Mouse (Mus musculus): Measurements from ENCODE around the gene Atrn.

The Atrn gene

GRCm38 (mm10) chr2:130905751-130906583, at the start of gene Atrn, which contains the start of gene 4930402H24Rik:
Gene Atrn, plus strand, starts transcription at chr2:130906495.
Gene 4930402H24Rik, minus strand, starts transcription at chr2:130906406.
- peak; percentile 94 for DNase-seq (ENCODE audit: low read depth)

- DNase-seq (ENCODE audit: low read depth) = no peak
Measured at GRCm38 (mm10) chr2:130862091-130862490, 44.2 kb upstream of the Atrn start.

GRCm38 (mm10) chr2:130870916-130871315, 35.4 kb upstream of the Atrn start:
- no peak for DNase-seq (ENCODE audit: low read depth)

GRCm38 (mm10) chr2:130877376-130877775, 28.9 kb upstream of the Atrn start:
- DNase-seq (ENCODE audit: low read depth) = no peak

- no peak for DNase-seq (ENCODE audit: low read depth)
Measured at GRCm38 (mm10) chr2:130886983-130887382, 19.3 kb upstream of the Atrn start.

- DNase-seq (ENCODE audit: low read depth) = no peak
Measured at GRCm38 (mm10) chr2:130887456-130887855, 18.8 kb upstream of the Atrn start.

GRCm38 (mm10) chr2:130896944-130897343, 9.4 kb upstream of the Atrn start:
- DNase-seq (ENCODE audit: low read depth) = no peak

GRCm38 (mm10) chr2:130897856-130898255, 8.4 kb upstream of the Atrn start:
- no peak for DNase-seq (ENCODE audit: low read depth)

GRCm38 (mm10) chr2:130898783-130899182, 7.5 kb upstream of the Atrn start:
- no peak for DNase-seq (ENCODE audit: low read depth)

GRCm38 (mm10) chr2:130906584-130907315, 455 bp downstream of the Atrn start:
- peak; percentile 45 for DNase-seq (ENCODE audit: low read depth)

- no peak for DNase-seq (ENCODE audit: low read depth)
Measured at GRCm38 (mm10) chr2:130911691-130912090, 5.4 kb downstream of the Atrn start.

- DNase-seq (ENCODE audit: low read depth) = no peak
Measured at GRCm38 (mm10) chr2:130914873-130915272, 8.6 kb downstream of the Atrn start.

GRCm38 (mm10) chr2:130916521-130917147, 10.3 kb downstream of the Atrn start:
- DNase-seq (ENCODE audit: low read depth) = no peak

GRCm38 (mm10) chr2:130917686-130918085, 11.4 kb downstream of the Atrn start:
- DNase-seq (ENCODE audit: low read depth) = no peak

GRCm38 (mm10) chr2:130919062-130919593, 12.8 kb downstream of the Atrn start:
- no peak for DNase-seq (ENCODE audit: low read depth)

- no peak for DNase-seq (ENCODE audit: low read depth)
Measured at GRCm38 (mm10) chr2:130924950-130925349, 18.7 kb downstream of the Atrn start.

- DNase-seq (ENCODE audit: low read depth) = no peak
Measured at GRCm38 (mm10) chr2:130928031-130928430, 21.7 kb downstream of the Atrn start.

GRCm38 (mm10) chr2:130928530-130928929, 22.2 kb downstream of the Atrn start:
- no peak for DNase-seq (ENCODE audit: low read depth)

- no peak for DNase-seq (ENCODE audit: low read depth)
Measured at GRCm38 (mm10) chr2:130929994-130930393, 23.7 kb downstream of the Atrn start.

- no peak for DNase-seq (ENCODE audit: low read depth)
Measured at GRCm38 (mm10) chr2:130932865-130933264, 26.6 kb downstream of the Atrn start.

- no peak for DNase-seq (ENCODE audit: low read depth)
Measured at GRCm38 (mm10) chr2:130949781-130950180, 43.5 kb downstream of the Atrn start.

- peak; percentile 81 for DNase-seq (ENCODE audit: low read depth)
Measured at GRCm38 (mm10) chr2:130950548-130950947, 44.3 kb downstream of the Atrn start.

All from induced T-regulatory cell, adult 2 months (primary cell).